Mouse (Mus musculus): Measurements from ENCODE around the gene Shc1.

GRCm38 (mm10) chr3:89395419-89395805 lies 22.8 kb upstream of the Shc1 start:
- TF ChIP-seq CTCF (IDR thresholded peaks at IDR 0.05; ENCODE audit: control insufficient read depth, insufficient read depth, low read length) (no peak), POLR2A (IDR thresholded peaks at IDR 0.05; ENCODE audit: borderline replicate concordance, control insufficient read depth, low read depth, low read length) (no peak)

All from bone marrow, adult 2 months (tissue).